Mouse (Mus musculus): ENCODE results near the gene Timm10b. TPM values are rescaled to one million over a fixed set of nuclear protein-coding genes. Genes with fewer than 3 reads are reported as not detected.

Timm10b gene
- 17.1 TPM for polyA plus RNA-seq (2014; fragmentation: Illumina TruSeq; extraction: RNeasy Lipid Tissue Mini Kit (QIAGEN cat#74804); ENCODE audit: low read depth, low replicate concordance)

GRCm38 (mm10) chr7:105639756-105640155 lies at the start of gene Timm10b:
TSS of gene Timm10b (plus strand) at chr7:105640056.

GRCm38 (mm10) chr7:105633127-105633800 lies 6.6 kb upstream of the Timm10b start, which contains the start of gene Trim3:
TSS of gene Trim3 (minus strand) at chr7:105633571.

GRCm38 (mm10) chr7:105640233-105640893 lies 507 bp downstream of the Timm10b start, which contains the start of the genes Arfip2 and Gm45799:
TSS of gene Arfip2 (minus strand) at chr7:105640416.
TSS of gene Gm45799 (plus strand) at chr7:105640552.

GRCm38 (mm10) chr7:105650639-105651435 lies 11.0 kb downstream of the Timm10b start, which contains the start of gene Dnhd1:
TSS of gene Dnhd1 (plus strand) at chr7:105650827.

Other genes with a start within 250 kb of the Timm10b start
- gene Fam160a2, start 240.0 kb upstream of the Timm10b start, polyA plus RNA-seq (2014; fragmentation: Illumina TruSeq; extraction: RNeasy Lipid Tissue Mini Kit (QIAGEN cat#74804); ENCODE audit: low read depth, low replicate concordance): 9.2 TPM
- 1.8 TPM for gene Cnga4, start 235.5 kb upstream of the Timm10b start, polyA plus RNA-seq (2014; fragmentation: Illumina TruSeq; extraction: RNeasy Lipid Tissue Mini Kit (QIAGEN cat#74804); ENCODE audit: low read depth, low replicate concordance)
- not detected for gene Cckbr, start 214.3 kb upstream of the Timm10b start, polyA plus RNA-seq (2014; fragmentation: Illumina TruSeq; extraction: RNeasy Lipid Tissue Mini Kit (QIAGEN cat#74804); ENCODE audit: low read depth, low replicate concordance)
- gene Cavin3, start 157.8 kb upstream of the Timm10b start, polyA plus RNA-seq (2014; fragmentation: Illumina TruSeq; extraction: RNeasy Lipid Tissue Mini Kit (QIAGEN cat#74804); ENCODE audit: low read depth, low replicate concordance): 0.69 TPM
- gene Smpd1, start 85.7 kb upstream of the Timm10b start, polyA plus RNA-seq (2014; fragmentation: Illumina TruSeq; extraction: RNeasy Lipid Tissue Mini Kit (QIAGEN cat#74804); ENCODE audit: low read depth, low replicate concordance): 0.62 TPM
- 0.71 TPM for gene Apbb1, start 58.4 kb upstream of the Timm10b start, polyA plus RNA-seq (2014; fragmentation: Illumina TruSeq; extraction: RNeasy Lipid Tissue Mini Kit (QIAGEN cat#74804); ENCODE audit: low read depth, low replicate concordance)
- not detected for gene Hpx, start 39.9 kb upstream of the Timm10b start, polyA plus RNA-seq (2014; fragmentation: Illumina TruSeq; extraction: RNeasy Lipid Tissue Mini Kit (QIAGEN cat#74804); ENCODE audit: low read depth, low replicate concordance)
- gene Trim3, start 6.5 kb upstream of the Timm10b start, polyA plus RNA-seq (2014; fragmentation: Illumina TruSeq; extraction: RNeasy Lipid Tissue Mini Kit (QIAGEN cat#74804); ENCODE audit: low read depth, low replicate concordance): 2.0 TPM
- 3.4 TPM for gene Arfip2, start 360 bp downstream of the Timm10b start, polyA plus RNA-seq (2014; fragmentation: Illumina TruSeq; extraction: RNeasy Lipid Tissue Mini Kit (QIAGEN cat#74804); ENCODE audit: low read depth, low replicate concordance)
- gene Gm45799, start 496 bp downstream of the Timm10b start, polyA plus RNA-seq (2014; fragmentation: Illumina TruSeq; extraction: RNeasy Lipid Tissue Mini Kit (QIAGEN cat#74804); ENCODE audit: low read depth, low replicate concordance): not detected
- 27.6 TPM for gene Dnhd1, start 10.8 kb downstream of the Timm10b start, polyA plus RNA-seq (2014; fragmentation: Illumina TruSeq; extraction: RNeasy Lipid Tissue Mini Kit (QIAGEN cat#74804); ENCODE audit: low read depth, low replicate concordance)
- gene Ilk, start 96.5 kb downstream of the Timm10b start, polyA plus RNA-seq (2014; fragmentation: Illumina TruSeq; extraction: RNeasy Lipid Tissue Mini Kit (QIAGEN cat#74804); ENCODE audit: low read depth, low replicate concordance): 17.2 TPM
- gene Rrp8, start 97.3 kb downstream of the Timm10b start, polyA plus RNA-seq (2014; fragmentation: Illumina TruSeq; extraction: RNeasy Lipid Tissue Mini Kit (QIAGEN cat#74804); ENCODE audit: low read depth, low replicate concordance): 9.8 TPM
- gene Taf10, start 104.3 kb downstream of the Timm10b start, polyA plus RNA-seq (2014; fragmentation: Illumina TruSeq; extraction: RNeasy Lipid Tissue Mini Kit (QIAGEN cat#74804); ENCODE audit: low read depth, low replicate concordance): 21.1 TPM
- gene Tpp1, start 112.2 kb downstream of the Timm10b start, polyA plus RNA-seq (2014; fragmentation: Illumina TruSeq; extraction: RNeasy Lipid Tissue Mini Kit (QIAGEN cat#74804); ENCODE audit: low read depth, low replicate concordance): 9.5 TPM
- 0.10 TPM for gene Dchs1, start 147.6 kb downstream of the Timm10b start, polyA plus RNA-seq (2014; fragmentation: Illumina TruSeq; extraction: RNeasy Lipid Tissue Mini Kit (QIAGEN cat#74804); ENCODE audit: low read depth, low replicate concordance)
- 10.1 TPM for gene Mrpl17, start 171.0 kb downstream of the Timm10b start, polyA plus RNA-seq (2014; fragmentation: Illumina TruSeq; extraction: RNeasy Lipid Tissue Mini Kit (QIAGEN cat#74804); ENCODE audit: low read depth, low replicate concordance)

Data from testis, adult 10 weeks (tissue).